Mouse (Mus musculus) ES-E14 (cell line): ENCODE results near the gene Ntrk3. TPM values are rescaled to one million over a fixed set of nuclear protein-coding genes. Genes with fewer than 3 reads are reported as not detected.
A peak's percentile ranks its signal among the peaks of the same experiment; 100 is the strongest.

Experiments used
- DNase-seq: peaks from one replicate; pipeline ENCODE4 v3.0.0-alpha.2; 2013; ENCODE audit warnings: low read depth, low spot score
- H3K27ac ChIP-seq: 2 replicates; pipeline ENCODE4 v1.5.1; 2012; ENCODE audit warnings: low read depth, mild to moderate bottlenecking, low read length, moderate library complexity, mixed read lengths; ENCODE audit not compliant: poor library complexity, insufficient read depth, severe bottlenecking
- H3K36me3 ChIP-seq: 2 replicates; pipeline ENCODE4 v1.6.1; 2012; ENCODE audit warnings: mild to moderate bottlenecking, low read length, moderate library complexity, mixed read lengths; ENCODE audit not compliant: control insufficient read depth, poor library complexity, insufficient read depth, severe bottlenecking
- H3K4me1 ChIP-seq, 2 experiments: fragments of 150-350 bp in 1 of 2; sonication (generic) in 1 of 2; 2 replicates each; pipeline ENCODE4 v1.6.1; 2012; ENCODE audit warnings: low read length in 2 of 2, mild to moderate bottlenecking in 1 of 2, mixed read lengths in 1 of 2; ENCODE audit not compliant: control insufficient read depth in 2 of 2, insufficient read depth in 2 of 2, poor library complexity in 1 of 2
- H3K4me3 ChIP-seq, 2 experiments: fragments of 150-350 bp in 1 of 2; sonication (generic) in 1 of 2; 2 replicates each; pipeline ENCODE4 v1.5.1; 2012; ENCODE audit warnings: low read length in 2 of 2, low read depth in 1 of 2, mild to moderate bottlenecking in 1 of 2, mixed read lengths in 1 of 2; ENCODE audit not compliant: insufficient read depth in 1 of 2, poor library complexity in 1 of 2, severe bottlenecking in 1 of 2
- H3K9ac ChIP-seq: 2 replicates; pipeline ENCODE4 v1.6.1; 2012; ENCODE audit warnings: low read depth, mild to moderate bottlenecking, low read length, mixed read lengths; ENCODE audit not compliant: poor library complexity, insufficient read depth, severe bottlenecking
- H3K9me3 ChIP-seq: fragments of 150-350 bp; sonication (generic); 2 replicates; pipeline ENCODE4 v1.6.1; 2012; ENCODE audit warnings: low read depth, mild to moderate bottlenecking, low read length; ENCODE audit not compliant: control insufficient read depth, insufficient read depth
- CHD2 ChIP-seq: IDR thresholded peaks from 2 replicates; pipeline ENCODE4 v1.6.1; 2014; ENCODE audit warnings: mild to moderate bottlenecking, low read depth, low read length, inconsistent platforms
- HCFC1 ChIP-seq: IDR thresholded peaks from 2 replicates; pipeline ENCODE4 v1.6.1; 2012; ENCODE audit warnings: low read length, inconsistent platforms, borderline replicate concordance; ENCODE audit not compliant: insufficient read depth
- MAFK ChIP-seq: IDR thresholded peaks from 2 replicates; pipeline ENCODE4 v1.6.1; 2014; ENCODE audit warnings: mild to moderate bottlenecking, low read depth, low read length, inconsistent platforms; ENCODE audit not compliant: insufficient read depth
- ZC3H11A ChIP-seq: IDR thresholded peaks from 2 replicates; pipeline ENCODE4 v1.6.1; 2012; ENCODE audit warnings: low read depth, mild to moderate bottlenecking, inconsistent platforms, low read length, borderline replicate concordance
- ZNF384 ChIP-seq: IDR thresholded peaks from 2 replicates; pipeline ENCODE4 v1.6.1; 2012; ENCODE audit warnings: low read depth, low read length, inconsistent platforms
- in situ Hi-C, 2 experiments: fragments of 600-800 bp; cut with MboI; formaldehyde crosslinking; loops; one replicate each; pipeline ENCODE4 v1.15.1; 2025; ENCODE audit warnings: low sequenced_read_pairs in 2 of 2, inconsistent platforms in 1 of 2; ENCODE audit not compliant: unreplicated experiment in 2 of 2
- total RNA-seq: library from RNA; depleted of rRNA; stranded (reverse); fragments of 300-350 nt; gene quantifications from 2 replicates; pipeline ENCODE4 v1.2.3, GENCODE M21; 2012

Gene Ntrk3
- total RNA-seq, 1 experiment = 0.40 TPM

GRCm38 (mm10) chr7:78653686-78654085 is 84.1 kb downstream of the Ntrk3 start:
- in situ Hi-C loops = no loop called here
- Histone ChIP-seq H3K9me3 (no peaks in the 10 kb centered on the region), H3K36me3 (no peaks in the 10 kb centered on the region), H3K4me1 (no peaks in the 10 kb centered on the region), H3K27ac (no peak overlapping the region), H3K9ac (no peak overlapping the region), H3K4me3 (no peak overlapping the region)
- TF ChIP-seq ZNF384 (no peak), ZC3H11A (no peak), CHD2 (no peak), MAFK (no peak), HCFC1 (no peak)
- DNase-seq = no peak

- Histone ChIP-seq H3K4me1 (no peaks in the 10 kb centered on the region), H3K9ac (no peak overlapping the region), H3K4me3 (no peak overlapping the region), H3K9me3 (no peaks in the 10 kb centered on the region), H3K36me3 (no peaks in the 10 kb centered on the region), H3K27ac (no peak overlapping the region)
- DNase-seq = no peak
- in situ Hi-C loops = no loop called here
- TF ChIP-seq MAFK = no peak
- no peak for TF ChIP-seq ZNF384
- TF ChIP-seq CHD2 = no peak
- no peak for TF ChIP-seq HCFC1
- no peak for TF ChIP-seq ZC3H11A
These were observed 85.5 kb downstream of the Ntrk3 start for GRCm38 (mm10) chr7:78652296-78652695.

- no peak overlapping the region for H3K9ac ChIP-seq
- in situ Hi-C loops = no loop called here
- no peaks in the 10 kb centered on the region for H3K4me1 ChIP-seq
- H3K36me3 ChIP-seq = no peaks in the 10 kb centered on the region
- DNase-seq = no peak
- no peaks in the 10 kb centered on the region for H3K9me3 ChIP-seq
- no peak for TF ChIP-seq CHD2
- TF ChIP-seq HCFC1 = no peak
- no peak for TF ChIP-seq MAFK
- TF ChIP-seq ZNF384 = no peak
- no peak for TF ChIP-seq ZC3H11A
- H3K27ac ChIP-seq = no peak overlapping the region
- no peak overlapping the region for H3K4me3 ChIP-seq
These were observed 86.3 kb downstream of the Ntrk3 start for GRCm38 (mm10) chr7:78651540-78651939.

- peak; percentile 34 for DNase-seq
- TF ChIP-seq HCFC1 (no peak), ZC3H11A (no peak), CHD2 (no peak), ZNF384 (no peak), MAFK (no peak)
- in situ Hi-C loops = no loop called here
These were observed 94.1 kb downstream of the Ntrk3 start for GRCm38 (mm10) chr7:78643667-78644066.

GRCm38 (mm10) chr7:78623686-78624085 is 114.1 kb downstream of the Ntrk3 start:
- no peaks in the 10 kb centered on the region for H3K9me3 ChIP-seq
- no peak overlapping the region for H3K9ac ChIP-seq
- no peak overlapping the region for H3K4me3 ChIP-seq
- H3K36me3 ChIP-seq = no peaks in the 10 kb centered on the region
- TF ChIP-seq ZC3H11A (no peak), HCFC1 (no peak), CHD2 (no peak), MAFK (no peak), ZNF384 (no peak)
- in situ Hi-C loops = no loop called here
- no peak for DNase-seq
- H3K4me1 ChIP-seq = no peaks in the 10 kb centered on the region
- H3K27ac ChIP-seq = no peak overlapping the region

More at GRCm38 (mm10) chr7:78643667-78644066, 94.1 kb downstream of the Ntrk3 start:
- Histone ChIP-seq H3K27ac (no peak overlapping the region), H3K9ac (no peak overlapping the region), H3K4me3 (no peak overlapping the region), H3K4me1 (no peaks in the 10 kb centered on the region), H3K9me3 (no peaks in the 10 kb centered on the region), H3K36me3 (no peaks in the 10 kb centered on the region)
